Mouse (Mus musculus) heart, postnatal 0 days (tissue): Measurements from ENCODE around the gene Kdm2a.

Experiments used
- CTCF ChIP-seq: IDR thresholded peaks from 2 replicates; pipeline ENCODE4 v1.5.1; 2016; ENCODE audit warnings: antibody characterized with exemption, control low read depth, low read depth
- EP300 ChIP-seq: IDR thresholded peaks from 2 replicates; pipeline ENCODE4 v1.6.1; 2016; ENCODE audit warnings: antibody characterized with exemption, low read depth

- TF ChIP-seq CTCF (no peak), EP300 (no peak)
Measured at GRCm38 (mm10) chr19:4396998-4397797, 887 bp downstream of the Kdm2a start.
